Mouse (Mus musculus): ENCODE data around the gene Celsr3.

The Celsr3 gene

DNA sequence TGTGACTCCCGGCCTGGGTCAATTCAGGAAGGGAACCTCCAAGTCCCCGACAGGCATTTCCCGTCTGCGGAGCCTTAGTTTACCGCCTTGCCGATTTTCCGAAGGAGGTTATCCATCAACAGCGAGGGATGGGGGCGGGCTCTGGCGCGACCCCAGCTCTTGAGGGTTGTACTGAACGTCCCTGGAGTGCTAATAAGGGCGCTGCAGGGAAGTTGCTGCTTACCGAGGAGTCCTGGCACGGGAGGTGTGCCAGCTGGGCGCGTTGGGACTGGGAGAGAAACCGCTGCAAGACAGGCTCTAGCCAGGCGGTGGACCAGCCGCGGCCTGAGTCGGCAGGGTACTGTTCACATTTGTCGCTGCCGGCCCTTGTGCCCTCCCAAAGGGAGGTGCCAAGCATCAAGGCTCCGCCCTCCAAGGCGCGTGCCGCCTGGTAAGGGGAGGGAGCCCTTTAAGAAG is 28.1 kb downstream of the Celsr3 start:
- in situ Hi-C loops (cut with MboI, MseI) = no loop called here

- in situ Hi-C loops (cut with MboI, MseI) = loop anchor here (5.0 kb wide), 1 partner anchor 62 kb away; no protein-coding TSS in a partner anchor
Observed at GRCm38 (mm10) chr9:108855335-108855734, 29.2 kb downstream of the Celsr3 start.

DNA sequence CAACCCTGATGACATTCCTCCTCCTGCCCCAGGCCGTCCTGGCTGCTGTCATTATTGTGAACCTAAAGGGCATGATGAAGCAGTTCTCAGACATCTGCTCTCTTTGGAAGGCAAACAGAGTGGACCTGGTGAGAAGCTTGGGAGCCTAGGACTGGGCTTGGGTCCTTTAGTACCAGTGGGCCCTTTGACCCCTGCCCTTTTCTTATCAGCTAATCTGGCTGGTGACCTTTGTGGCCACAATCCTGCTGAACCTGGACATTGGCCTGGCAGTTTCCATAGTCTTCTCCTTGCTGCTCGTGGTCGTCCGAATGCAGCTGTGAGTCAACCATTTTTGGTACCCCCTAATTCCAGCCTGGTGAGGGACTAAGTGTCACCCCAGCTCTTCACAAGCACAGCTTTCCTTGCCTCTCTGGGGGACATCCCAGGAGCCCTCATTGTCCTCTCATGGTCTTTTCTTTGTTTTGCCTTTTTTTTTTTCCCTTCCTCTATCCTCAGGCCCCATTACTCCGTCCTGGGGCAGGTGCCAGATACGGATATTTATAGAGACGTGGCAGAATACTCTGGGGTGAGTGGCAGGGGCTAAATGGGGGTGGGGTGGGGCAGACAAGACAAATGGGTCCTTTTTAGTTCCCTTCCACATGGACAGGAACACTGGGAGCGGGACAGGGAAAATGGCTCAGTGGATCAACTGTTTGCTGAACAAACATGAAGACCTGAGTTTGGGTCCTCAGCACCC is 32.8 kb downstream of the Celsr3 start:
- in situ Hi-C loops (cut with MboI, MseI) = loop anchor here (5.0 kb wide), 1 partner anchor 58 kb away; no protein-coding TSS in a partner anchor
